In genomic region chr19:26946562-26946961, GRCm38 (mm10) we compare ENCODE assay signal across 35 mouse cellular contexts.
"Had no signal": no experiment of that assay in that cellular context is flagged by ENCODE, and none has a peak within 500 bp of the region (broad histone marks: within the 10 kb centered on the region; RNA-seq: fewer than 3 reads in every experiment).

No protein-coding gene starts in this region.

- DNase-seq: heart, adult 18-20 months; heart, adult 2 months; heart, postnatal 10 days; heart, postnatal 14 days; heart, postnatal 36 days; heart, postnatal 4 days; kidney, adult 11 months; kidney, adult 18-20 months; kidney, adult 2 months; kidney, adult 8-10 months; kidney, postnatal 10 days; kidney, postnatal 14 days; kidney, postnatal 25 days; kidney, postnatal 36 days; kidney, postnatal 4 days; layer of hippocampus, adult 9-11 months; layer of hippocampus, postnatal 36 days had no signal

- H3K4me1 ChIP-seq: heart, embryonic 12.5 days; heart, embryonic 13.5 days; heart, embryonic 15.5 days; hindbrain, embryonic 10.5 days; hindbrain, embryonic 12.5 days; hindbrain, embryonic 13.5 days; hindbrain, embryonic 15.5 days; intestine, embryonic 15.5 days had no signal

- ATAC-seq: hindbrain, embryonic 16.5 days; hindbrain, postnatal 0 days; inflammation-experienced regulatory T-cells, adult 6 months; intestine, embryonic 15.5 days; intestine, embryonic 16.5 days; intestine, postnatal 0 days had no signal

- H3K9me3 ChIP-seq: heart, embryonic 10.5 days; heart, embryonic 12.5 days; heart, embryonic 13.5 days; heart, embryonic 15.5 days; hindbrain, embryonic 10.5 days; hindbrain, embryonic 12.5 days; hindbrain, embryonic 13.5 days; hindbrain, embryonic 15.5 days; intestine, embryonic 15.5 days; kidney, embryonic 15.5 days had no signal

- H3K9ac ChIP-seq: heart, embryonic 12.5 days; heart, embryonic 13.5 days; heart, embryonic 15.5 days; hindbrain, embryonic 12.5 days; hindbrain, embryonic 13.5 days; hindbrain, embryonic 14.5 days; hindbrain, embryonic 15.5 days; intestine, embryonic 15.5 days; kidney, embryonic 15.5 days had no signal

- H3K4me3 ChIP-seq: heart, adult 2 months; heart, embryonic 10.5 days; heart, embryonic 12.5 days; heart, embryonic 13.5 days; heart, embryonic 15.5 days; hindbrain, embryonic 10.5 days; hindbrain, embryonic 12.5 days; hindbrain, embryonic 13.5 days; hindbrain, embryonic 15.5 days; intestine, embryonic 15.5 days; kidney, embryonic 15.5 days; layer of hippocampus, adult 2 months had no signal

- H3K27ac ChIP-seq: heart, adult 2 months; heart, embryonic 10.5 days; heart, embryonic 13.5 days; heart, embryonic 15.5 days; hindbrain, embryonic 10.5 days; hindbrain, embryonic 12.5 days; hindbrain, embryonic 13.5 days; hindbrain, embryonic 14.5 days; hindbrain, embryonic 15.5 days; hindbrain, postnatal 0 days; intestine, embryonic 15.5 days; kidney, embryonic 15.5 days; layer of hippocampus, adult 2 months had no signal

- H3K4me2 ChIP-seq: heart, embryonic 11.5 days; heart, embryonic 12.5 days; heart, embryonic 13.5 days; heart, embryonic 15.5 days; hindbrain, embryonic 12.5 days; hindbrain, embryonic 13.5 days; hindbrain, embryonic 14.5 days; hindbrain, embryonic 15.5 days; intestine, embryonic 15.5 days; kidney, embryonic 15.5 days had no signal

- H3K36me3 ChIP-seq: heart, embryonic 10.5 days; heart, embryonic 12.5 days; heart, embryonic 13.5 days; heart, embryonic 15.5 days; hindbrain, embryonic 10.5 days; hindbrain, embryonic 12.5 days; hindbrain, embryonic 13.5 days; hindbrain, embryonic 15.5 days; intestine, embryonic 15.5 days; kidney, embryonic 15.5 days had no signal

- H3K27me3 ChIP-seq: heart, embryonic 12.5 days; heart, embryonic 15.5 days; hindbrain, embryonic 12.5 days; hindbrain, embryonic 13.5 days; hindbrain, embryonic 15.5 days; intestine, embryonic 15.5 days; kidney, embryonic 15.5 days had no signal
